Mouse (Mus musculus): Measurements from ENCODE around the gene Patj.

- TF ChIP-seq POLR2A (IDR thresholded peaks at IDR 0.05; ENCODE audit: low read depth, low read length): no peak
- TF ChIP-seq CTCF (IDR thresholded peaks at IDR 0.05; ENCODE audit: borderline replicate concordance, insufficient read depth, low read length): no peak
Observed at GRCm38 (mm10) chr4:98717735-98718546, 322.4 kb downstream of the Patj start.

All from embryonic fibroblast, embryonic 13.5 days (primary cell).